Mouse (Mus musculus): ENCODE data around the gene Ispd.

Ispd gene

DNA sequence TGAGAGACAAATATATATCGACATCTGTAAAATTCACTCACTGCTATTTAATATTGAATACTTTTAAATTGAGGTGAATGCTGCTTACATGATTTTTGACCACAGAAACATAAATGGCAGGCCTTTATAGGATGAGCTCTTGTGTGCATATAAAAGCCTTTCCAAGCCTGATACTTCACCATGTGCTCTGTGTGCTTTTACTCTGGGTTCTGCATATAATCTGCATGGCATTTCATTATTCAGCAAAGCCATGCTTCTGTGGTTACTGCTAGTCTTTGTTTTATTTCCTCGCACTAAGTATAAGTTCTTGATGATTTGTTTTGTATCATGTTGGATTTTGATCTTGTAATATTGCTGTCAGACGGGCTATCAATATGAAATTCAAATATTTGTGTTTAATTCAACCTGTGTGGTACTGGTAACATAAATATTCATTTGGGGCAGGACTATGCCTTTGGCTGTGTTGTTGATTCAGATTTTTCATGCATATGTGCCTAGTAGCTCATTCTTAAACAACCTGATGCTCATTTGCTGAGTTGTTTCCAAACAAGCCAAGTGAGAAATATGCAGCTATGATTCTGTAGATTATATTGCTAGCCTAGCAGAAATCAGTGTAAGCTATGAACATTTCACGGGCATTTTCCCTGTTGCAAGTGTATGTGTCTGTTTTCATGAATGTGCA, 189.3 kb downstream of the Ispd start:
- DNase-seq, result no peak

DNA sequence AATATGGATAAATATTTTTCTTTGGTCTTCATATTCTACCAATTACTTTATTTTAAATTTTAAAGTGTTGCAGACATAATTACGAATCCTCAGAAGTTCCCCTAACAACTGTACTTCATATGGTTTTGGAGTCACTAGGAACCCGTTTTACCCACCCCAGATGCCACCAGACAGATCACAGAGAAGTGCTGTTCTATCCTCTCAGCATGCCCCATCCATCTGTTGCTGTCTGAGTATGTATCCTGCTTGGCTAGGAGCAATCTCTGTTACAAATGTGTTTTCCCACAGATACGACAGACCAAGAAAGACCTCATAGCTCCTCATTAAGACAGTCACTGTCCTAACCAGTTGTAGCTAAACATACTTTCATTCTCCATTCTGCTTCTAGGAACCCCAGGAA, 203.6 kb downstream of the Ispd start:
- no peak for DNase-seq

DNA sequence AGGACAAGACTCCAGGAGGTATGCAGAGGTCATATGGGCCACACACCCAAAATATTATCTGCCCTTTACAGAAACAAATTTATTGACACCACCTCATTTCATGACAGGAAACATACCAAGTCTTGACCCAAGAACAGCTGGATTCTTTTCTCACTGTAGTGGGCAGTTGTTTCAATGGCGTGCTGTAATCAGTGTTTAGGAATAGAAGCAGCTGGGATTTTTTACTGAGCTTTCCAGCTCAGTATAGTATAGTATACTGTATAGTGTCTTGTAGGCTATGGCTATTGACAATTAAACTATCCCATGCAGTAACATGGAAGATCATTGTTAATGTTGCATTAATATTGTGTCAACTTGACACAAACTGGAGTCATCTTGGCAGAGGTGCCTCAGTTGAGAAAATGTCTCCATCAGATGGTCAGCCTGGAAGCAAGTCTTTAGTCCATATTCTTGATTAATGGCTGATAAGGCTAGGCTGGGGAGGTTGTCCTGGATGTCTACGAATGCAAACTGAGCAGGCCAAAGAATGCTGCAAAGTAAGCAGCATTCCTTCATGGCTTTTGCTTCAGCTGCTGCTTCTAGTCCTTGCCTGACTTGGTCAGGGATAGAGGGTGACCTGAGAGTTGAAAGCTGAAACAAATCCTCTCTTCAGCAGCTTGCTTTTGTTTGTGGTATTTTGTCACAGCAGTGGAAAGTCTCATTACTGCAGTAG, 216.4 kb downstream of the Ispd start:
- DNase-seq, result no peak

DNA sequence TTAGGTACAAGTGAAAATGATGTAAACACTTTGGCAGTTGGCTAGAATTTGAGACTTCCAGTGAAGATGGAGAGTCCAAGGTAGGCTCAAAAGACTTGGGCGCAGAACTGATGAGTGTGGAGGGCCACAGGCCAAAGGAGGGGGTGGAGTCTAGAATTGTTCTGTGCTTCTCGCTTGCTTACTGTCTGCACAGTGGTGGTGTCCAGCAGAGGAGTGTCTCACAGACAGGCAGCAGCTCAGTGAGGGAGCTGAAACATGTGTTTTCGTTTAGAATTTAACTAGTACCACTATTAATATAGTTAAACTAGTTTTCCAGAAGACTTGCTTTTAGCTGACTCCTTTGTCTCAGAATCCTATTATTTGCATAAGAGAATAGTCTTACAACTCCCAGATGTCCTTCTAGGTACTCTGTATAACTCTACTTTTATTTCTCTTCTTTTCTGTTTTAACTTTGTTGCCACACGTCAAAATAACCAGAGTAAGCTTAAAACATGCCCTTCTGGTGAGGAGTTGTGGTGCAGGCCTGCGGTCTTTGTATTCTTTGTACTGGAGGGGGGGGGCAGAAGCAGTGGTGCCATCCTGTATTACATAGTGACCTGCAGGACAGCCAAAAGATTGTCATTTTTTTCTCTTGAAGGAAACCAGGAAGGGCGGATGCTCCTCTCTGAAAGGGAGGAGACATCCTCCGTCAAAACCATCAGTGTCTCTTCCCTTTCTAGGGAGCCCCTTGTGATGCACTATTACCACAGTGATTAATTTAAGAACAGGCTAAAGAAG, 240.9 kb downstream of the Ispd start:
- DNase-seq, result no peak

DNA sequence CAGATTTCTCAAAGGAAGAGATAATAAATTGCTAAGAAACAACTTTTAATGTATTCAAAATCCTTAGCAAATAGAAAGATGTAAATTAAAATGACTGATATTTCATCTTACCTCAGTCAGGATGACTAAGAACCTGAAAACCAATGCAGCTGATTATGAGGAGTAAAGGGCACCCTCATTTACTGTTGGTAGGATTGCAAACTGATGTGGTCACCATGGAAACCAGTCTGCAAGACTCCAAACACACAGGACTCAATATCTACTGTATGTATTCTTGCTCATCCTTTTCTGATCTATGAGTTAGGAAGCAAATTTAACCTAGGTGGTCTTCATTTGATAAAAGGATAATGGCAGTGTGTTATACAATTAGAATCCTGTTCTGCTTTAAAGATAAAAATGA, 246.0 kb downstream of the Ispd start:
- no peak for DNase-seq

DNA sequence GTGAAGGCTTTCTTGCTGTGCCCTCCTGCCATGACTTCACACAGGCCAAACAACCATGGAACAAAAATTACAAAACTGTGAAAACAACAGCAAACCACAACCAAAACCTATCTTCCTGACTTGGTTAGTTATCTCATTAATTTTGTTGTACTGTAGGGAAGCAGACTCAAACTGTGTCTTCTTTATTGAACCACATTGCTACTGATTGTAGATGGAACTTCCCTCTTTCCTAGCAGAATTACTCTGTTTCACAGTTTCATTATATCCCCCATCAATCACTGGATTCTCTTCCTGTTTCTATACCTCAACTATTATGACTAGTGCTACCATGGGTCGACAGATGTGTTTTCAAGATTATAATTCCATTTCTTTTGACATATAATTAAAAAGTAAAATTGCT, 251.2 kb downstream of the Ispd start:
- DNase-seq, result no peak

DNA sequence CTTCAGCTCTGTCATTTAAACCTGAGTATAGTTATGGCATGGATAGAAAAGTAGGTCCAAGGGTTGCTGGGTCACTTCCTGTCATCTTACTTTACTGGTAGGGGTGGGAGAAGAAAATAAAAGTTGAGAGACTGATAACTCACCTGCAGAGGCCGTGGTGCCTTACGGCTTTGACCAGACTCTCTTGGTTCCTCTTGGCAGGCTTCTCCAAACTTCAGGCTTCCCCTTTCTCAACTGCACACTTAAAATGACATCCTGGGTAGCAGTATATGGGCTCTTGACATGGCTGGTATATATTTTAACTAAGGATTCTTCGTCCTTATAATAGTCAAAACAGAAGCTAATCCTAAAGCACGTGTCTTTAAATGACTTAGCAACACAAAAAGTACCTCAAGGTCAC, 266.3 kb downstream of the Ispd start:
- no peak for DNase-seq

DNA sequence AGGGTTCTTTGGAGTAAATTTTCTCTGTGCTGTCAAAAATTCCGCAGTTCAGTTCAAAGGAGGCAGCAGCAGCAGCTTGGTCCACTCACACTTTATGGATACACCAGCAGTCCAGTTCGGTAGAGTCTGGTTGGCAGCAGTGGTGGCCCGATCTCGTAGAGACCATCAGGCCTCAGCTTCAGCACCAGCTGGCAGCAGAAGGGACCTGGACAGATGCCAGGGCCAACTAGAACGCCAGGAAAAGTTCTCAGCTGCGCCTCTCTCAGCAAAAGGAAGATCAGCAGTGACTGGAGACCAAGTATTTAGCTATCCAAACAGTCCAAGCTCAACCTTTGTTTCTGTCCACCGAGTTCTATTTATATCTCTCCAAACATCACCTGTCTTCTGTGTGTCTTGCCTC, 281.2 kb downstream of the Ispd start:
- DNase-seq, result no peak

DNA sequence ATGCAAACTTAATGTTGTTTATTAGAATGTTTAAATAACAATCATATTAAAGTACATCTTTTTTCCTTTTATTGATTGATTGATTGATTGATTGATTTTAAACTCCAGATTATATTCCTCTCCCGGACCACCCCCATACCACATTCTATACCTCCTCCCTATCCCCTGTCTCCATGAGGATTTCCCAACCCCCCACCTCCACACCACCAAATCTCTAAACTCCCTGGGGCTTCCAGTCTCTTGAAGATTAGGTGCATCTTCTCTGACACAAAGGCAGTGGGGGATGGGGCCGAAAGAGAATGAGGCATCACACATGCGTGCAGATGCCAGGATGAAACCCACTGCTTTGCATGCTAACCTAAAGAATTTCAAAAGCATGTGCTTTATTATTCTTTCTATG, 283.5 kb downstream of the Ispd start:
- DNase-seq, result no peak

DNA sequence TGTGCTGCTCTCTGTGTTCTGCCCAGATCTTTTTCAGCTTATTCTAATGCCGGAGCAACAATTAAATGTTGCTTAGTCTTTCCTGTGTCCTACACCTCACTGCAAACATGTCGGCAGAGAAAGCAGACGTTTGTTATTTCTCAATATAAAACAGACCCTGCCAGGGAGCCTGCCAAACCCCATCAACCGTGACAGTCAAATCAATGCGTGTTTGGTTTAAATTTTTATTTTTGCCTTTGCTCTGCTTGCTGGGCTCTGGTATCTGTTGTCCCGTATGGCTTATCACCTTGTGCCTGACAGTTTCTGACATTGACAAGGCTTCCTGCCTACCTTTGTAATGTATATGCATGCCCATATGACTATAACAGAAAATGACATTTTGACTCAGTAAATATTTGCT, 285.5 kb downstream of the Ispd start:
- DNase-seq, result no peak

DNA sequence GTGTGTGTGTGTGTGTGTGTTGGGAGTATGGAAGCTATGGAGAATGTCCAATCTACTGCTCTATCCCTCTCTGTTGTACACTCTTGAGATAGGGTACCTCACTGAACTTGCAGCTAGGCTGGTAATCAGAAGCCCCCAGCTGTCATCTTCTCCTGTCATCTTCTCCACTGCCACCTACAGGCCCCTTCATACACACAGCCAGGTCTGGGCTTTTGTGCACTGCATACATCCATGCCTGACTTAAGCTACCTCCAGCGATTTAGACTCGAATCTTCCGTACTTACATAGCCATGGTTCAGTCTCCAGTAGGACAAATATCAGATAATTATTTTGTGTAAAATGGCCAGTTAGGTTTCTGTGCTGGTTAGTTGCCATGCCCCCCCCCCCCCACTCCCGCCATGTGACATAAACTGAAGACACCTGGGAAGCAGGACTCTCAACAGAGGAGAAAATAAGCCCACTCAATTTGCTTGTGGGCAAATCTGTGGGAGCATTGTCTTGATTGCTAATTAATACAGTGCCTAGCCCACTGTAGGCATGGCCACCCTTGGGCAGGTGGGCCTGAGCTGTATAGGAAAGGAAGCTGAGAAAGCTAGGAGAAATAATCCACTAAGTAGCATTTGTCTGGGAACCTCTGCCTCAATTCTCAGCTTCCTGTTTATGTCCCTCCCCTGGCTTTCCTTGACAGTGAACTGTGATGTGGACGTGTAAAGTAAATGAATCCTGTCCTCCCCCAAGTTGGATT, 289.1 kb downstream of the Ispd start:
- DNase-seq, result no peak

DNA sequence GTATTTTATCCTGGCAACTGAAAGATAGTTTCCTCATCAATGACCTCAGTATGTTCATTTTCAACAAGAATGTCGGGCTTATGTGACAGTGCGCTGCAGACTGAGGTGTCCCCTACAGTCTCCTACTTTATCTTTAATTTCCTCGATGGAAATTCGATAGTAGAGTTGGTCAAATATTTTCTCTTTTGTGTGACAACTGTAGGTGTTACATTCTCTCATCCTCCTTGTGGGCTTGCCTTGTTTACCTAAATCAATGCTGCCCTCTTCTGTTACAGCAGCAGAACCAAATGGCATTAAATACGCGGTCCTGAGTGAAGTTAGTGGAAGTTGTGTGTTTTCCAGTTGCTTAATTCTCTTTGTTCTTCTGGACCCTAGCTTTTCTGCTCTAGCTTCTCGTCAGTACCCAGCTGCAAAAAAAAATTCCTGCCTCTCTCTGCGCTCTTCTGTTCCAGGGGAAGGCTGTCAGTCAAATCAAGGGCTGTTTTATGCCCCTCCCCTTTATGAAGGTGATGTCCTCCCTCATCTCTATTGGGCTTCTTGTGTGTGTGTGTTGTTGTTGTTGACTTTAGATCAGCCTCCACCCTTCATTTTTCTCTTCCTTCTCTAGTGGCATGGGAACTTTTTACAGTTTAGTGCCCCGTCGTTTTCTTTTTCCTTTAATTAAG, 289.8 kb downstream of the Ispd start:
- no peak for DNase-seq

DNA sequence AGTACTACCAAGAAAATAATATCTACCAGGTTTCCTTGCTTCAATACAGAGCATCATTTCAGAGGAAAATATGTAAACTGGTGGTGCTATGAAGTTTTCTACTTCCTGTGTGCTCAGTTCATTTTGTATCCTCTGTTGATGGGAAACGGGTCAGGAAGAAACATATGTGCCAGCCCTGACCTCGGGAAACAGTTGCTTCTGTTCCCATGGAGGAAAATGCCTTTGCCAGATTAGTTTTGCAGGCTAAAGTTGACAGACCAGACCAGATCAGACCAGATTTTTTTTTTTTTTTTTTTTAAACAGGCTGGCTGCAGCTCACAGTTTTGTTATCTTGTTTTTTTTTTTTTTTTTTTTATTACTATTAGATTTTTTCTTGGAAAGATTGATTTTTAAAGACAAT, 293.2 kb downstream of the Ispd start:
- DNase-seq, result no peak

DNA sequence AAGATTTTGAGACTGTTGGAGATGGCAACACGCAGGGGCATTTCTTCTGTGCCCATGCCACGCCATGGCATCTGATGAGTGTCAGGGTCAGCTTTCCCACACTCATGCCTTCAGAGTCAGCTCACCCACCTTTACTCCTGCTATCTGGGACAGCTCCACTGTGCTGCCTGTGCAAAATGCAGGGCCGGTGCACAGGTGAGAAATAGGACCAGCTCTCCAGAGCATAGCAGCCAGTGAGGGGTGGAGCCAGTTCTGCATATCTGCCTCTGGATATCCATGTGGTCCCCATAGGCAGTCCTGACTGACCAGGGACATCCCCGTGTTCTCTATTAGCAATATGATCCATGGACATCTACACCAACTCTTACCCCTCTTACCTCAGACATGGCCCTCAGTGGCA, 297.0 kb downstream of the Ispd start:
- DNase-seq, result no peak

DNA sequence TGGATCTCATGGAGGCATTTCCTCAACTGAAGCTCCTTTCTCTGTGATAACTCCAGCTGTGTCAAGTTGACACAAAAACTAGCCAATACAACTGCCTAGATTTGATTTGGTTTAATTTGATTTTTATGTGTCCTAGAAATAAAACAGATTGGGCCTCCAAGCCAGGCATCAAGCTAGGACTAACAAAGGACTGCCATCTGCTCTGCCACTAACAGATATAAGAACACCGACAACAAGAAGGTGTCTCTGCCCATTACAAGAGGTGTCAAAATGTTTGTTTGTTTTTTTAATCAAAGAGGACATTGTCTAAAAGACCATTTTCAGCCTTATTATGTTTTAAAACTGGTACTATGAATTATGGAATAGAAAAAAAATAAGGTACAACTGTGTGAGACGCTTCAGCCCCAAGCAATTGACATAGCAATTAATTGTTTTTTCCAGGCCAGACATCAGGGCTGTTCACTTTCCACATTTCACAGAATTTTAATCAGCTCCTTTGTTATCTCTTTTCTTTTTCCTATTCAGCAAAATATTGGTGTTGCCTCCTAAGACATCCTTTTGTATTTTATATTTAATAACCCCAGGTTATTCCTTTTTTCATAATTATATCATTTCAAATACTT, 299.7 kb downstream of the Ispd start:
- DNase-seq, result no peak

DNA sequence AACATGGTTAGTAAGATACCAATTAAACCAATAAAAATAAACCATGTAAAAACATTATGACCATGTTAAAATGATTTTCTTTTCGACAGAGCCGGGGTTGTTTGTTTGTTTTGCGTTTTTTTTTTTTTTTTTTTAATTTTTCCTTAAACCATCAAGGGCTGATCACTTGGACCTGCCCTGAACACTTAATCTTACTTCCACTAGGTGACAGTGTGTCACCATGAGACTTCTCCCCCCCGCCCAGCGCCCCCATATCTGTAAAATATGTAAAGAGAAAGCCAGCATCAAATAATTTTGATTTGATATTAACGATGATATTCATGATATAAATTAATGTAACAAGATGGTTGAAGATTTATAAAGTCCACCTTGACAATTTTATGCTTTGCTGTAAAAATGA, 300.5 kb downstream of the Ispd start:
- DNase-seq, result no peak

DNA sequence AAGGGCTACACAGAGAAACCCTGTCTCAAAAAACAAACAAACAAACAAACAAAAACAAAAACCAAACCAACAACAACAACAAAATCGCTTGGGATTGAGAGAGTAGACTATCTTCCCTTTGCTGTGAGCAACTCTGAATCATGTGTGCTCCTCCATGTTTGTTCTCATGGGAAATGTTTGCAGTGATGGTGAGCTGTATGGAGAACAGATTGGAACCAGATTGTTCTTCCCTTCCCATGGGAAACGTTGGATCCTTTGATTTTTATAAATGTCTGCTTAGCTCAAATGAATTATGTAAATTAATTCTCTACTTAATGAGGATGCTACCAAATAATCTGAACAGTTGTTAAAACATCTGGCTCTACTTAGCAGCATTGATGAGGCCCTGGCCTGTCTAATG, 312.8 kb downstream of the Ispd start:
- DNase-seq, result no peak

DNA sequence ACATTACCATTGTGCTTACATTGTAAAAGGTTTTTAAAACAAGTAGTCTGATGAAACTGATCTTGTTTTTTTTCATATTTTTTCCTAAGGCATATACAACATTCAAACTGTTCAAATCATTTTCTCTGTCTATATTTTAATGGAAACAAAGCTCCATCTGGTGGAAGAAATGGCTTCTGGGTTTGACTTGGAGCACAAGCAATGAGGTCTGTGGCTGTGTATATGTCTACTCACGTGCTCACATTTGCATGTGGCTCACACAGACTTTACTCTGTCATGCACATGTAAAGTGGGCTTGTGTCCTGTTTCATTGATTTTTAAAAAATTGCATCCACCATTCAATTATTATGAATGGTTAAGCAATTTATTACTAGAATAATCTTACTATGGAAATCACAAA, 323.1 kb downstream of the Ispd start:
- no peak for DNase-seq

DNA sequence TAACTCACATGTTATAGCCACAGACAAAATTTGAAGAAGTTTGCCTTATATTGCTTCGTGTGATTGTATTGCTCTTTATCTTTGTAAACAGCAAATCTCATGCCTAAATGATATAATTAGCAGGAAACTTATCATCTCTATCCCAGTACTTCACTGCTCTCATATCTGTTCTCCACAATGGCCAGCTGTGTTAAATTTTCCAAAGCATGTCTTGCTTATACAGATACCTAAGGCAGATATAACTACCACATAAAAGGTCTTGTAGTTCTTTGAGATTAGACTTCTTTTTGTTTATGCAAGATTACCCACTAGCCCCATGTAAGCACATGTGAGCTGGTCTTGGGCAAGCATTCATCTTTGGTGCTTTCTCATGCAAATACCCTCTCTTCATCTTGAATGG, 327.6 kb downstream of the Ispd start:
- no peak for DNase-seq

DNA sequence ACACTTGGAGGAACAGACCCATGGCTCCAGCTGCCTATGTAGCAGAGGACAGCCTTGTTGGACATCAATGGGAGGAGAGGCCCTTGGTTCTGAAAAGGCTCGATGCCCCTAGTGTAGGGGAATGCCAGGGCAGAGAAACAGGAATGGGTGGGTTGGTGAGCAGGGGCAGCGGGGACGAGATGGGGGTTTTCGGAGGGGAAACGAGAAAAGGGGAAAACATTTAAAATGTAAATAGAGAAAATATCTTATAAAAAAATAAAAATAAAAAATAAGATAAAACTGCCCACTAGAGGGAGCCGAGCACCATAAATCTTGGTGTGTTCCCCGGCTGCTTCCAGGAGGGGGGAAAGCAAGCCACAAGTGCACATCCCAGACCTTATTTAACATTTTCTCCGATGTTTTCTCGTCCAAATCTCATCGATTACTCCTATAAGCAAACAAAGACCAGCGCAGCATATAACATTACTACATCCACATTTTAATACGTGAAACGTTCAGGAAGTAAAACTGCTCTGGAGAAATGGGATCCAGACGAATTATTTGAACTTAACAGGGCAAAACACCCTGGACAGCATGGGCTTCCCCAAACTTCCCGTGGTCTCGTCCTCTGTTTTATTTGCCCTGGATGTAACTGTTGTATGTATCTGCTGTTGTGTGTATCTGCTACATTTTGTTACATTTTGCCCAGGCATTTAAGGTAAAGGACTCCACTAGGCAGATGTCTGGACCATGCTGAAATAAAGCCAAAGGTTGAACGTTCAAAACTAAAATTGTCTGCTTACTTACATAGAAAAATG, 332.8 kb downstream of the Ispd start:
- peak; percentile 2 to 5 for DNase-seq

DNA sequence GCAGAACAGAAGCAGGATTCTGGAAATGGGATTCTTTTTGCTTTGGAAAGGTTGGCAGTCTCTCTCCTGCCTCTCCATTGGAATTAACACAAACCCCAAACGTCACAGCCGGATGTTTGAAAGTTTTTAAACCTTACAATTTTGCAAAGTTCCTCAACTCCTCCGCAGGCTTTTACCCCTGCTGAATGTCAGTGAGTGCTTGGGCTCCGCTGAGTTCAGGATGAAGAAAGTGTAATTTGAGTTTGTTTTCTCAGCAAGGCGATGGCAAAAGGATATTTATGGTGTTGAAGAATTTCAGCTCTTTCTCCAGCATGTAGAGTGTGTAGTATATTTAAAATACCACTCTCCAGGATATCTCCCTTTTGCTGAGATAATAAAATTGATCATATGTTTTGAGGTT, 336.3 kb downstream of the Ispd start:
- DNase-seq, result no peak

DNA sequence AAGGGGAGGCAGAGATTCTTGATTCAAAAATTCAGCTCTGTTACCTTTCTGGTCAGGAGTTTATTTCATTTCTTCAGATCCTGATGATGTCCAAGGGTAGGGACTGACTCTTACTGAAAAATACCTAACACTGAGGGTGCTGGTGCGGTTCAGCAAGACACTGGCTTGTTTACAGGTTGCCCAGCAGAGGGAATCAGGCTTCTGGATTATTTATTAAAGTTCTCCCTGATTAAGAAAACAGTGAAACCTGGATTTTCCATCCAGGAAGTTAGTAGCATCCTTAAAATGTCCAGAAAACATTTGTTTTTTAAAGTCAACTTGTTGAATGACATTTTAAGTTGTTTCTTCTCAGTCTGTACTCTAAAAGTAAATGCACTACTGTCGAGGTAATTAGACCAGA, 337.2 kb downstream of the Ispd start:
- no peak for DNase-seq

All from thymus, postnatal 36 days (tissue).